Mouse (Mus musculus) T-helper 17 cell (primary cell): Measurements from ENCODE around the gene Pah.

Experiments
- in situ Hi-C, 2 experiments: fragments of 300-600 bp; cut with MboI, MseI; formaldehyde crosslinking; loops; 1 replicate in 1 of 2; 2 replicates in 1 of 2; pipeline ENCODE4 v1.15.1; 2025; ENCODE audit warnings: high pct_unique_total_duplicates in 2 of 2

Gene Pah

GRCm38 (mm10) chr10:87502283-87502682 is 19.3 kb upstream of the Pah start:
- in situ Hi-C loops: loop anchor here in 1 of 2 experiments (10.0 kb wide), 1 partner anchor 387 kb away; no protein-coding TSS in a partner anchor

- in situ Hi-C loops: loop anchor here in 1 of 2 experiments (10.0 kb wide), 1 partner anchor 389 kb away; no protein-coding TSS in a partner anchor
Measured at GRCm38 (mm10) chr10:87503946-87504345, 17.6 kb upstream of the Pah start.

GRCm38 (mm10) chr10:87508581-87508980 is 13.0 kb upstream of the Pah start:
- in situ Hi-C loops: loop anchor here (5.0 to 10.0 kb wide), 2 partner anchors 394 to 481 kb away; no protein-coding TSS in a partner anchor

- in situ Hi-C loops: no loop called here
Measured at GRCm38 (mm10) chr10:87513052-87513451, 8.5 kb upstream of the Pah start.

GRCm38 (mm10) chr10:87518585-87518984 is 3.0 kb upstream of the Pah start:
- in situ Hi-C loops: no loop called here

GRCm38 (mm10) chr10:87520401-87521116 is 1.0 kb upstream of the Pah start:
- in situ Hi-C loops: no loop called here

- in situ Hi-C loops: no loop called here
Measured at GRCm38 (mm10) chr10:87534172-87534571, 12.6 kb downstream of the Pah start.

GRCm38 (mm10) chr10:87545759-87546158 is 24.2 kb downstream of the Pah start:
- in situ Hi-C loops: loop anchor here in 1 of 2 experiments (5.0 kb wide), 1 partner anchor 762 kb away; no protein-coding TSS in a partner anchor

GRCm38 (mm10) chr10:87546299-87547234 is 25.0 kb downstream of the Pah start:
- in situ Hi-C loops: loop anchor here in 1 of 2 experiments (5.0 kb wide), 1 partner anchor 761 kb away; no protein-coding TSS in a partner anchor

GRCm38 (mm10) chr10:87552726-87553125 is 31.1 kb downstream of the Pah start:
- in situ Hi-C loops: loop anchor here (5.0 to 25.0 kb wide), 2 partner anchors 560 to 775 kb away; no protein-coding TSS in a partner anchor

GRCm38 (mm10) chr10:87556441-87556840 is 34.8 kb downstream of the Pah start:
- in situ Hi-C loops: loop anchor here in 1 of 2 experiments (25.0 kb wide), 1 partner anchor 556 kb away; no protein-coding TSS in a partner anchor

- in situ Hi-C loops: loop anchor here in 1 of 2 experiments (25.0 kb wide), 1 partner anchor 548 kb away; no protein-coding TSS in a partner anchor
Measured at GRCm38 (mm10) chr10:87563818-87564217, 42.2 kb downstream of the Pah start.

GRCm38 (mm10) chr10:87565712-87566111 is 44.1 kb downstream of the Pah start:
- in situ Hi-C loops: loop anchor here in 1 of 2 experiments (25.0 kb wide), 1 partner anchor 547 kb away; no protein-coding TSS in a partner anchor

GRCm38 (mm10) chr10:87572500-87572899 is 50.9 kb downstream of the Pah start:
- in situ Hi-C loops: loop anchor here in 1 of 2 experiments (25.0 kb wide), 1 partner anchor 540 kb away; no protein-coding TSS in a partner anchor

GRCm38 (mm10) chr10:87586696-87587095 is 65.1 kb downstream of the Pah start:
- in situ Hi-C loops: no loop called here

GRCm38 (mm10) chr10:87593916-87594315 is 72.3 kb downstream of the Pah start:
- in situ Hi-C loops: no loop called here

- in situ Hi-C loops: no loop called here
Measured at GRCm38 (mm10) chr10:87596361-87597074, 74.9 kb downstream of the Pah start.

- in situ Hi-C loops: no loop called here
Measured at GRCm38 (mm10) chr10:87597075-87597677, 75.6 kb downstream of the Pah start.

- in situ Hi-C loops: loop anchor here in 1 of 2 experiments (10.0 kb wide), 1 partner anchor 467 kb away; no protein-coding TSS in a partner anchor
Measured at GRCm38 (mm10) chr10:87602151-87602550, 80.6 kb downstream of the Pah start.

- in situ Hi-C loops: no loop called here
Measured at GRCm38 (mm10) chr10:87625196-87625595, 103.6 kb downstream of the Pah start.
